In the genomic region with DNA sequence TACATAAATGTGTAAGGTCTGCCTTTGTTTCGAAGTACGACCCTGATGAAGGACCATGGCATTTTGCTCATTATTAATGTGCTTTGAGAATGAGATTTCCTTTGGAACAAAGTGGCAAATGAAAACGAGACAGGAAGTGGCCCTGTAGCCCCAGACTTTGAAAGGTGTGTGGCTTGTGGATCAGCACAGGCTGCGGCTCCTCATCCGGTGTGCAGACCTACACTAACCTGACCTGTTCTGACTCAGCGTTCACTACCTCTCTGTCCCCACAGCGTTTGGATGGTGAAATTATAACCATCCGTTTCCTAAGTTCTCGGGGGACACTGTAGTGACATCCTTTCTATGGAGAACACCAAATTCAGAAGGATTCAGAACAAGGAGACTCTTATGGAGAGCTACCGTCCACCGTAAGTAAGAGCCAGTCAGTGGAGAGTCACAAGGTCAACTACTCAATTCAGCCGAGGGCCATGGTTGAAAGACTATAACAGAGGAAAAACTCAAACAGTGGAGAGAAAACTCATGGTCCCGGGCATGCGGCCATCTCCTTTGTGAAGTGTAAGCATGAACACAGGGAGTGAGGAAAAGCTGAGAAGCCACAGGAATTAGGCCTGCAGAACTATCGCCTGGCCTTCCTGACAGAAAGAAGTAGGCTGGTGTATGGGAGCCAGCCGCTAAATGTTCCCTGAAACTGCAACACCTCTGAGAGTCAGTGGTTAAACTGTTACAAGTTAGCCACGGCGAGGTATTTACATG, we compare ENCODE assay signal across 10 mouse cellular contexts. TPM values are rescaled to one million over a fixed set of nuclear protein-coding genes. Genes with fewer than 3 reads are reported as not detected.
DNase-seq lines count a peak whose midpoint lies in the region.
"Had no signal": no experiment of that assay in that cellular context is flagged by ENCODE, and none has a peak within 500 bp of the region (broad histone marks: within the 10 kb centered on the region; RNA-seq: fewer than 3 reads in every experiment).

No protein-coding gene starts in this region.

- intact Hi-C loops in heart, postnatal 36 days (cut with DNase I): loop anchor here (5.0 to 10.0 kb wide), 2 partner anchors 43 to 95 kb away; partner anchors contain the start of gene Adrb1

- DNase-seq in heart, adult 18-20 months: peak; percentile 27 to 53
- no peak for DNase-seq in heart, postnatal 36 days
- peak; percentile 52 for DNase-seq in lung, postnatal 10 days
- no peak for DNase-seq in lung, postnatal 36 days
- peak; percentile 89 for DNase-seq in fibroblast of lung, adult 2 months (ENCODE audit: low read depth)
- peak; percentile 44 for DNase-seq in naive thymus-derived CD4-positive, alpha-beta T cell, adult 2 months (ENCODE audit: low read depth)
- no peak for DNase-seq in adrenal gland, postnatal 14 days
- no peak for DNase-seq in right cerebral cortex, postnatal 36 days (ENCODE audit: low spot score in 2 of 2)
- DNase-seq: B cell, adult 2 months; cerebellum, postnatal 25 days had no signal

RNA-seq across cellular contexts. Expression of gene Adrb1, which starts 42.6 kb away (rescaled TPM):
- total RNA-seq in heart, adult 18-20 months (2021): 10 to 100 TPM; 15.6 to 15.8 TPM
- total RNA-seq in heart, postnatal 36 days (2021): 10 to 100 TPM; 22.5 to 27.4 TPM
- total RNA-seq in adrenal gland, postnatal 14 days (2021): 3.8 and 6.4 TPM in 2 replicates

Comparison
In these comparisons a context has a peak if more than half of its experiments do, and no peak if none do; other contexts are left out.
1. DNase-seq: peak in heart, adult 18-20 months (2 of 2), lung, postnatal 10 days (single experiment), fibroblast of lung, adult 2 months (single experiment) and naive thymus-derived CD4-positive, alpha-beta T cell, adult 2 months (single experiment); none in heart, postnatal 36 days (0 of 2), lung, postnatal 36 days (single experiment), adrenal gland, postnatal 14 days (single experiment) and right cerebral cortex, postnatal 36 days (0 of 2).